Comparison of ENCODE assay signal across 11 mouse cellular contexts in genomic region chr4:129516925-129517324, GRCm38 (mm10). TPM values are rescaled to one million over a fixed set of nuclear protein-coding genes. Genes with fewer than 3 reads are reported as not detected.
A peak's percentile ranks its signal among the peaks of the same experiment; 100 is the strongest.
DNase-seq lines count a peak whose midpoint lies in the region; ATAC-seq and TF ChIP-seq lines count a peak whose summit lies in the region.
"Had no signal": no experiment of that assay in that cellular context is flagged by ENCODE, and none has a peak within 500 bp of the region (broad histone marks: within the 10 kb centered on the region; RNA-seq: fewer than 3 reads in every experiment).

No protein-coding gene starts in this region.

- no peak for DNase-seq in forebrain, embryonic 11.5 days (ENCODE audit: low spot score)
- DNase-seq in urinary bladder, adult 18-20 months (ENCODE audit: low spot score in 2 of 2) = peak; percentile 46 to 71
- no peak for DNase-seq in urinary bladder, postnatal 4 days (ENCODE audit: low spot score in 2 of 2)
- DNase-seq in kidney, postnatal 4 days = peak; percentile 63 to 75
- DNase-seq in stomach, postnatal 0 days (ENCODE audit: low spot score) = peak; percentile 81
- DNase-seq in layer of hippocampus, adult 18-20 months (ENCODE audit: low spot score in 2 of 2) = no peak
- no peak for DNase-seq in adrenal gland, adult (ENCODE audit: inconsistent age in 2 of 2, low spot score in 1 of 2)
- DNase-seq: heart, adult 11 months; left cerebral cortex, postnatal 4 days; right cerebral cortex, postnatal 25 days had no signal

- no peak overlapping the region for H3K4me2 ChIP-seq in forebrain, embryonic 11.5 days (ENCODE audit: low read depth, low read length, severe bottlenecking)
- no peak overlapping the region for H3K4me2 ChIP-seq in forebrain, embryonic 16.5 days (ENCODE audit: low read length)
- no peak overlapping the region for H3K4me2 ChIP-seq in stomach, postnatal 0 days (replicated peaks; ENCODE audit: low read depth)

- H3K4me3 ChIP-seq in forebrain, embryonic 11.5 days (ENCODE audit: low read depth, low read length) = no peak overlapping the region
- no peak overlapping the region for H3K4me3 ChIP-seq in forebrain, embryonic 16.5 days (replicated peaks; ENCODE audit: low read length)
- no peak overlapping the region for H3K4me3 ChIP-seq in stomach, postnatal 0 days (ENCODE audit: low read depth, low read length)

- WGBS in forebrain, embryonic 11.5 days = 57% methylated on average over 2 of the region's 2 CpGs
- 49% methylated on average over 2 of the region's 2 CpGs for WGBS in forebrain, embryonic 16.5 days
- WGBS in stomach, postnatal 0 days = 24% methylated on average over 2 of the region's 2 CpGs

- H3K9ac ChIP-seq in forebrain, embryonic 11.5 days (ENCODE audit: low read length) = no peak overlapping the region
- no peak overlapping the region for H3K9ac ChIP-seq in forebrain, embryonic 16.5 days (replicated peaks; ENCODE audit: low read depth, low read length)
- no peak overlapping the region for H3K9ac ChIP-seq in stomach, postnatal 0 days (ENCODE audit: low read length)

- peaks cover 10% of the 10 kb centered on the region for H3K4me1 ChIP-seq in forebrain, embryonic 11.5 days (replicated peaks; ENCODE audit: control insufficient read depth, insufficient read depth, low read length)
- H3K4me1 ChIP-seq in forebrain, embryonic 16.5 days (replicated peaks; ENCODE audit: control insufficient read depth, insufficient read depth, low read length) = peaks cover 23% of the 10 kb centered on the region
- H3K4me1 ChIP-seq in stomach, postnatal 0 days (replicated peaks; ENCODE audit: control insufficient read depth, insufficient read depth) = no peaks in the 10 kb centered on the region

- peak overlapping the region; percentile 12; the same call in 1 of the 2 replicates for H3K27ac ChIP-seq in forebrain, embryonic 11.5 days (ENCODE audit: low read depth, low read length)
- H3K27ac ChIP-seq in forebrain, embryonic 16.5 days (ENCODE audit: low read length) = no peak overlapping the region
- peak overlapping the region; percentile 69 for H3K27ac ChIP-seq in stomach, postnatal 0 days (replicated peaks)

- H3K27me3 ChIP-seq in forebrain, embryonic 11.5 days (ENCODE audit: control insufficient read depth, insufficient read depth, low read length) = no peaks in the 10 kb centered on the region
- no peaks in the 10 kb centered on the region for H3K27me3 ChIP-seq in forebrain, embryonic 16.5 days (replicated peaks; ENCODE audit: control insufficient read depth, insufficient read depth, low read length)
- H3K27me3 ChIP-seq in stomach, postnatal 0 days (ENCODE audit: control insufficient read depth, insufficient read depth, low read length) = no peaks in the 10 kb centered on the region

- TF ChIP-seq CTCF in stomach, postnatal 0 days (IDR thresholded peaks at IDR 0.05; ENCODE audit: low read depth) = no peak

- H3K9me3 ChIP-seq in forebrain, embryonic 11.5 days (ENCODE audit: control insufficient read depth, low read length) = no peaks in the 10 kb centered on the region
- no peaks in the 10 kb centered on the region for H3K9me3 ChIP-seq in forebrain, embryonic 16.5 days (ENCODE audit: control insufficient read depth, low read length)
- H3K9me3 ChIP-seq in stomach, postnatal 0 days (ENCODE audit: control insufficient read depth, low read length) = no peaks in the 10 kb centered on the region

- H3K36me3 ChIP-seq in forebrain, embryonic 11.5 days (ENCODE audit: control insufficient read depth, insufficient read depth, low read length) = peaks cover 10% of the 10 kb centered on the region; the same call in 1 of the 2 replicates
- peaks cover 20% of the 10 kb centered on the region for H3K36me3 ChIP-seq in forebrain, embryonic 16.5 days (ENCODE audit: control insufficient read depth, insufficient read depth)
- peaks cover 18% of the 10 kb centered on the region for H3K36me3 ChIP-seq in stomach, postnatal 0 days (ENCODE audit: control insufficient read depth, insufficient read depth, low read length)

- ATAC-seq in forebrain, embryonic 11.5 days (replicated peaks; ENCODE audit: low FRiP score) = no peak
- ATAC-seq in forebrain, embryonic 16.5 days = no peak
- no peak for ATAC-seq in stomach, postnatal 0 days (ENCODE audit: low FRiP score, low TSS enrichment)

- no peak for TF ChIP-seq EP300 in stomach, postnatal 0 days (optimal IDR thresholded peaks at IDR 0.05)

RNA-seq across cellular contexts. Expression of gene Marcksl1, which starts 3.5 kb away (rescaled TPM):
- polyA plus RNA-seq in forebrain, embryonic 11.5 days (2014; fragmentation: Nextera tagmentation; extraction: Ambion mirVana) = 1,728 and 1,922 TPM in 2 replicates
- 1,850 and 1,955 TPM in 2 replicates for polyA plus RNA-seq in forebrain, embryonic 16.5 days (2015; fragmentation: Nextera tagmentation; extraction: Ambion mirVana)
- 153 and 174 TPM in 2 replicates for polyA plus RNA-seq in stomach, postnatal 0 days (2015; fragmentation: Nextera tagmentation; extraction: Ambion mirVana)
- total RNA-seq in layer of hippocampus, adult 18-20 months (2021) = 10 to 100 TPM; 72.5 to 76.6 TPM

RNA-seq across cellular contexts. Expression of gene Hdac1, which starts 25.6 kb away (rescaled TPM):
- polyA plus RNA-seq in forebrain, embryonic 11.5 days (2014; fragmentation: Nextera tagmentation; extraction: Ambion mirVana) = 262 and 282 TPM in 2 replicates
- 113 and 116 TPM in 2 replicates for polyA plus RNA-seq in forebrain, embryonic 16.5 days (2015; fragmentation: Nextera tagmentation; extraction: Ambion mirVana)
- polyA plus RNA-seq in stomach, postnatal 0 days (2015; fragmentation: Nextera tagmentation; extraction: Ambion mirVana) = 110 TPM in 2 replicates
- total RNA-seq in layer of hippocampus, adult 18-20 months (2021) = 10 to 100 TPM; 36.9 to 43.0 TPM

RNA-seq across cellular contexts. Expression of gene Fam229a, which starts 25.9 kb away (rescaled TPM):
- polyA plus RNA-seq in forebrain, embryonic 11.5 days (2014; fragmentation: Nextera tagmentation; extraction: Ambion mirVana) = not detected in 2 replicates
- 0.39 TPM in 1 of 2 replicates, not detected in the other for polyA plus RNA-seq in forebrain, embryonic 16.5 days (2015; fragmentation: Nextera tagmentation; extraction: Ambion mirVana)
- 0.36 and 0.44 TPM in 2 replicates for polyA plus RNA-seq in stomach, postnatal 0 days (2015; fragmentation: Nextera tagmentation; extraction: Ambion mirVana)
- total RNA-seq in layer of hippocampus, adult 18-20 months (2021) = not detected
- total RNA-seq: left cerebral cortex, postnatal 4 days had no signal

RNA-seq across cellular contexts. Expression of gene Tssk3, which starts 26.1 kb away (rescaled TPM):
- not detected in 2 replicates for polyA plus RNA-seq in forebrain, embryonic 11.5 days (2014; fragmentation: Nextera tagmentation; extraction: Ambion mirVana)
- 0.51 and 0.76 TPM in 2 replicates for polyA plus RNA-seq in forebrain, embryonic 16.5 days (2015; fragmentation: Nextera tagmentation; extraction: Ambion mirVana)
- 0.07 TPM in 1 of 2 replicates, not detected in the other for polyA plus RNA-seq in stomach, postnatal 0 days (2015; fragmentation: Nextera tagmentation; extraction: Ambion mirVana)
- not detected for total RNA-seq in layer of hippocampus, adult 18-20 months (2021)

RNA-seq across cellular contexts. Expression of gene Bsdc1, which starts 55.5 kb away (rescaled TPM):
- polyA plus RNA-seq in forebrain, embryonic 11.5 days (2014; fragmentation: Nextera tagmentation; extraction: Ambion mirVana) = 24.9 and 25.3 TPM in 2 replicates
- 43.7 and 46.8 TPM in 2 replicates for polyA plus RNA-seq in forebrain, embryonic 16.5 days (2015; fragmentation: Nextera tagmentation; extraction: Ambion mirVana)
- 16.7 and 17.9 TPM in 2 replicates for polyA plus RNA-seq in stomach, postnatal 0 days (2015; fragmentation: Nextera tagmentation; extraction: Ambion mirVana)
- total RNA-seq in layer of hippocampus, adult 18-20 months (2021) = 10 to 100 TPM; 63.0 to 63.5 TPM

Comparison
In these comparisons a context has a peak if more than half of its experiments do, and no peak if none do; other contexts are left out.
1. DNase-seq: peak in urinary bladder, adult 18-20 months (2 of 2), kidney, postnatal 4 days (2 of 2) and stomach, postnatal 0 days (single experiment); none in forebrain, embryonic 11.5 days (single experiment), urinary bladder, postnatal 4 days (0 of 2), layer of hippocampus, adult 18-20 months (0 of 2) and adrenal gland, adult (0 of 2).